ENCODE assay signal across 18 mouse cellular contexts in the genomic region with DNA sequence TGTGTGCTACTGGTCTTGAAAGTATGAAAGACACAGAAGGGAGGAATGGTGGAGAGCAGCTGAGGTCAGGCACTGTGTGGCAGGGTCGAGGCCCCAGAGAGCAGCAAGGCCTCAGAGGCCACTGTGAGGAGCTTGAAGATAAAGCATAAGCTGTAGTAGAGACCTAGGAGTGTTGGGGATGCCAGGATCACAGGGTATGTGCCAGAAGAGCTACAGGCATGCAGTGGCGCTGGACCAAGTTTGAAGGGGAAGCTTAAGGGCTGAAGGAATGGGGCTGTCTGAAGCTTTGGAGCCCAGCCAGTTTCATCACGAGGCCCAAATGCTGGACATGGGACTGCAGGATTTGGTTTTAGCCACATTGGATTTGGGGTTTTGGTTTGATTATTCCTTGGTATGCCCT. TPM values are rescaled to one million over a fixed set of nuclear protein-coding genes. Genes with fewer than 3 reads are reported as not detected.
"Had no signal": no experiment of that assay in that cellular context is flagged by ENCODE, and none has a peak within 500 bp of the region (broad histone marks: within the 10 kb centered on the region; RNA-seq: fewer than 3 reads in every experiment).

No protein-coding gene starts in this region.

RNA-seq across cellular contexts. Expression of gene Spaca7, which starts 44.5 kb away (rescaled TPM):
- total RNA-seq: megakaryocyte, adult 5-6 weeks; megakaryocyte-erythroid progenitor cell, adult 5-6 weeks had no signal
- polyA plus RNA-seq: liver, embryonic 13.5 days; liver, embryonic 15.5 days; liver, postnatal 0 days; lung, embryonic 15.5 days; midbrain, embryonic 10.5 days; midbrain, embryonic 12.5 days; midbrain, embryonic 14.5 days; midbrain, embryonic 16.5 days; myocyte; neural tube, embryonic 11.5 days; neural tube, embryonic 13.5 days; neural tube, embryonic 15.5 days; small intestine, adult 2 months; stomach, embryonic 14.5 days; stomach, embryonic 16.5 days; thymus, postnatal 0 days had no signal
